ENCODE assay signal across 14 mouse cellular contexts in the genomic region with DNA sequence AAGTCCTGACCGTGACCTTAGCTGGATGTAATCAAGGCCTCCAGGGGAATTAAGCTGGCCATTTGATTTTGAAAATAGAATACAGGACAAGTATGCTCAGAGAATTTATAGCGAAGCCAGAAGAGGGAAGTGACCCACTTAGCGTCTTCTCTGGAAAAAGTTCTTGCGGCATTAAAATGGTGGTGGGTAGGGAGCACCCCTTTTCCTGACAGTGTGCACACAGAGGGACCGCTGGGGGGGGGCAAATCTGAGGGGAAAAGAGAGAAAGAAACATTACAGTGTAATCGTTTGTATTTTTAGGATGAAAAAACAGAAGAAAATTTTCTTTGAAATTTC.
DNase-seq lines count a peak whose midpoint lies in the region; ATAC-seq and TF ChIP-seq lines count a peak whose summit lies in the region.
"Had no signal": no experiment of that assay in that cellular context is flagged by ENCODE, and none has a peak within 500 bp of the region (broad histone marks: within the 10 kb centered on the region; RNA-seq: fewer than 3 reads in every experiment).

No protein-coding gene starts in this region.

- H3K4me1 ChIP-seq in intestine, embryonic 16.5 days (ENCODE audit: control insufficient read depth, insufficient read depth, low read length), result peaks cover 11% of the 10 kb centered on the region
- H3K4me1 ChIP-seq in intestine, embryonic 15.5 days (replicated peaks), result no peaks in the 10 kb centered on the region
- no peaks in the 10 kb centered on the region; the same call in 1 of the 2 replicates for H3K4me1 ChIP-seq in testis, adult 2 months (ENCODE audit: control insufficient read depth, insufficient read depth, low read length)

- no peak for ATAC-seq in intestine, embryonic 16.5 days
- no peak for ATAC-seq in intestine, embryonic 15.5 days
- ATAC-seq in CD4-positive, CD25-positive, alpha-beta regulatory T cell, adult 4 months, result no peak

- H3K27ac ChIP-seq in intestine, embryonic 16.5 days (ENCODE audit: low read length), result no peak overlapping the region
- no peak overlapping the region for H3K27ac ChIP-seq in intestine, embryonic 15.5 days
- peak overlapping the region; percentile 54 for H3K27ac ChIP-seq in testis, adult 2 months (ENCODE audit: control insufficient read depth, insufficient read depth, low read depth, low read length)
- H3K27ac ChIP-seq: hindbrain, embryonic 12.5 days had no signal

- no peak for TF ChIP-seq POLR2A in testis, adult 2 months (IDR thresholded peaks at IDR 0.05; ENCODE audit: control insufficient read depth, low read depth, low read length)

- H3K9me3 ChIP-seq in intestine, embryonic 16.5 days (ENCODE audit: control insufficient read depth, low read length), result no peaks in the 10 kb centered on the region
- no peaks in the 10 kb centered on the region for H3K9me3 ChIP-seq in intestine, embryonic 15.5 days
- H3K9me3 ChIP-seq: hindbrain, embryonic 12.5 days had no signal

- H3K27me3 ChIP-seq in intestine, embryonic 16.5 days (replicated peaks; ENCODE audit: control insufficient read depth, insufficient read depth, low read length), result no peaks in the 10 kb centered on the region
- no peaks in the 10 kb centered on the region for H3K27me3 ChIP-seq in intestine, embryonic 15.5 days (replicated peaks)
- no peaks in the 10 kb centered on the region for H3K27me3 ChIP-seq in testis, adult 2 months (ENCODE audit: control insufficient read depth, insufficient read depth, low read length)
- H3K27me3 ChIP-seq: hindbrain, embryonic 12.5 days had no signal

- WGBS in intestine, embryonic 16.5 days, result 58% methylated on average over 6 of the region's 6 CpGs
- WGBS in intestine, embryonic 15.5 days, result 64% methylated on average over 6 of the region's 6 CpGs

- H3K4me2 ChIP-seq in intestine, embryonic 16.5 days (ENCODE audit: low read depth, low read length), result 0 out of 2 replicates have a peak overlapping the region, but pooled peaks have one; percentile 25
- no peak overlapping the region; the same call in 1 of the 2 replicates for H3K4me2 ChIP-seq in intestine, embryonic 15.5 days (replicated peaks)
- H3K4me2 ChIP-seq: hindbrain, embryonic 12.5 days had no signal

- H3K36me3 ChIP-seq in intestine, embryonic 16.5 days (ENCODE audit: control insufficient read depth, insufficient read depth, low read length), result no peaks in the 10 kb centered on the region
- H3K36me3 ChIP-seq in intestine, embryonic 15.5 days, result no peaks in the 10 kb centered on the region
- H3K36me3 ChIP-seq in testis, adult 2 months (ENCODE audit: control insufficient read depth, insufficient read depth, low read length), result no peaks in the 10 kb centered on the region
- H3K36me3 ChIP-seq: G1E; hindbrain, embryonic 12.5 days had no signal

- DNase-seq in adrenal gland, postnatal 14 days, result peak; percentile 21
- DNase-seq in adrenal gland, postnatal 4 days (ENCODE audit: low spot score in 2 of 2), result no peak
- no peak for DNase-seq in testis, postnatal 10 days (ENCODE audit: low spot score)
- no peak for DNase-seq in thymus, postnatal 36 days
- DNase-seq: cerebellum, postnatal 36 days; kidney, adult 9 months; lung, postnatal 14 days; right cerebral cortex, adult 18-20 months had no signal

- no peak overlapping the region for H3K9ac ChIP-seq in intestine, embryonic 16.5 days (ENCODE audit: low read depth, low read length)
- H3K9ac ChIP-seq in intestine, embryonic 15.5 days, result no peak overlapping the region
- H3K9ac ChIP-seq: hindbrain, embryonic 12.5 days had no signal

- no peak for TF ChIP-seq CTCF in testis, adult 2 months (IDR thresholded peaks at IDR 0.05; ENCODE audit: control insufficient read depth, insufficient read depth, insufficient replicate concordance, low read depth, low read length)

- H3K4me3 ChIP-seq in intestine, embryonic 16.5 days (ENCODE audit: low read length), result no peak overlapping the region
- no peak overlapping the region for H3K4me3 ChIP-seq in intestine, embryonic 15.5 days (replicated peaks)
- H3K4me3 ChIP-seq in testis, adult 2 months (ENCODE audit: control insufficient read depth, low read depth, low read length), result no peak overlapping the region
- H3K4me3 ChIP-seq: hindbrain, embryonic 12.5 days had no signal
